Mouse (Mus musculus) E14TG2a.4 (cell line): ENCODE measurements around the gene Tmem94.

Experiments used
- CTCF ChIP-seq: conservative IDR thresholded peaks from 2 replicates; pipeline ENCODE4 v1.5.1; 2014; ENCODE audit warnings: low read length
- NANOG ChIP-seq: IDR thresholded peaks from 2 replicates; pipeline ENCODE4 v1.6.1; 2014; ENCODE audit warnings: borderline replicate concordance, low read length, mixed read lengths
- POU5F1 ChIP-seq: IDR thresholded peaks from 2 replicates; pipeline ENCODE4 v1.6.1; 2014; ENCODE audit warnings: low read length, borderline replicate concordance

DNA sequence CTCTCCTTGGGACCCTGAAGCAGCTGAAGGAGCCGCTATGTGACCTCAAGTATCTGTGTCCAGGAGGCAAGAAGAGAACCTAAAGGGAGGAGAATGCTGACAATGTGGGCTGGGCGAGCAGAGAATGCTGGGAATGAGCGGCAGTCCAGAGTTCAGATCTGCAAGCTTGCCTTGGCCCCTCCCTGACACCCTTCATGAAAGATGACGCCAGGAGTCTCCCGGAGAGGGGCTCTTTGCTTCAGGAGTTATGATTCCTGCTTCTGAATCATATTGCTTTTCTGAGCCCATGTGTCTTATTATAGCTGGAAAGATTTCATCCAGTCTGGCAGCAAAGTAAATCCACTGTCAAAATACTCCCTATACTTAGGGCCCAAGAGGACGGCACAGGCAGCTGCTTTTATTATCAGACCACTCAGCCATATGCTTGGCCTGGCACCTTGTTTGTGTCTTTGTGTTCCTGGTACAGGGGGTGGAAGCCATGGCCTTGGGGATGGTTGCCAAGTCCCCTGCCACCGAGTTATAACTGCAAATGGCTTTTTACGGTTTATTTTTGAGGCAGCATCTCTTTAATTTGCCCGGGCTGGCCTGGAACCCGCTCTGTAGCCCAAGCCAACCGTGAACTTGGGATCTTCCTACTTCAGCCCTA is 31.1 kb upstream of the Tmem94 start:
- no peak for TF ChIP-seq CTCF
- no peak for TF ChIP-seq POU5F1
- no peak for TF ChIP-seq NANOG
